Mouse (Mus musculus): ENCODE measurements at regions not wholly inside any gene's neighbourhood (a gene's known extent, or its start where the extent isn't known, plus 50 kb on each side); places are given as distances from the start of the nearest gene placed in this dataset.

DNA sequence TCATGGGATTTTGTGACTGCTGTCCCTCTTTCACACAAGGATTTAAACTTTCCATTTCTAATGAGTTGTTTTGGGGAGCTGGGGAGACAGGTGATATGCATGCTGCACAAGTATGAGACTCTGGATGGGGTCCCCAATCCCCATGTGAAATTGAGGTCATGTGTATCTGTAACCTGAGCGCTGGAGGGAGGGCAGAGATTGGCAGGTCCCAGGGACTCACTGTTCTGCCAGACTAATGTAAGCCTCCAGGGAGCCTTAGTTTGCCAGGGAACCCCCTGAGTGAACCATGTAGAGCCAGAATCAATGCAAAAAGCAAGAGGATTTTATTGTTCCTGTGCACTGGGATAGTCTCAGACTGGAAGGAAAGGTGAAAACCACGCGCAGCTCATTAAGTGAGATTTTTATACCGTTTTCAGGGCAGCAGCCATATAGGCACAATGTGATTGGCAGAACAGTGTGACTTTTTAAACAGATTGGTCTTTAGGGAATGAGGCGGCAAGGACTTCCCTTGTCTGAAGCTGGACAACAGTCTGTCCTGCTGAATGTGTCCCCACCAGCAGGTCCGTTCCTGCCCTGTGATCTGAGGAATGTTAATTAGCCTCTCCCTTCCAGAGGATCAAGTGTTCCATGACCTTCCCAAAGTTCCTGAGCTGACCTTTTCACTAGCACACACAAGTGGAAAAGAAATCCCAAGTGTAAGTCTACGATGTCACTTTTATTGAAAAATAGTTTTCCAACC, 59.9 kb upstream of the Oxgr1 start:
- DNase-seq = peak; percentile 67

DNA sequence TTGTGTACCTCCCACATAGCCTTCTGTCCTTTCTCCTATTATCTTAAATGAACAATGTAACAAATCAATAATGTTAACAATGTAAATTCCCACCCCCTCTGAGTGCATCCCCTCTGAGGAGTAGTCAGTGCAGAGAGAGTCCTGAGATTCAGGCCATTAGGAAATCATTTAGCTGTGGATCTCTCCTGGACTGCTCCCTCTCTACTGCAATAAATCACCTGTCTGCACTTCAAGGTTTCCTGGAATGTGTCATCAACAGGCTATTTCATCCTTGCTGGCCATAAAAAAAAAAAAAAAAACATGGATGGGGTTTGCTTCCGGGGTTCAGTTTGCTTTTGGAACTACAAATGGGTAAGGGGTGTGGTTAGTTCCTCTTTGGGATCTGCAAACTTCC, 60.5 kb upstream of the Oxgr1 start:
- DNase-seq = no peak

DNA sequence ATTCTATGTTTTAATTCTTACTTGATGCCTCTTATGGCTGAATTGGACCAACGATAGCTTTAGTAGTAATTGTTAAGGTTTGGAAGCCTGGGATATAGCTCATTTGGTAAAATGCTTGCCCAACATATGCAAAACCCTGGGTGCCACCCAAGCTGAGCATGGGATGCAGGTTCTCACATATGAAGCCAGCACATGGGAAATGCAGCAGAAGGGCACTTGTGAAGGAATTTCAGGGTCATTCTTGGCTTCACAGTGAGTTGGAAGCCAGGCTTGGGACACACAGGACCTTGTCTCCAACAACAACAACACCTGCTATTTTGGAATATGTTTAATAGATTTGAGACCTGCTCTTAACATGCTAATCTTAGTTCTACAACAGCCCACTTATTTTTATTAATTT, 67.6 kb upstream of the Oxgr1 start:
- no peak for DNase-seq

DNA sequence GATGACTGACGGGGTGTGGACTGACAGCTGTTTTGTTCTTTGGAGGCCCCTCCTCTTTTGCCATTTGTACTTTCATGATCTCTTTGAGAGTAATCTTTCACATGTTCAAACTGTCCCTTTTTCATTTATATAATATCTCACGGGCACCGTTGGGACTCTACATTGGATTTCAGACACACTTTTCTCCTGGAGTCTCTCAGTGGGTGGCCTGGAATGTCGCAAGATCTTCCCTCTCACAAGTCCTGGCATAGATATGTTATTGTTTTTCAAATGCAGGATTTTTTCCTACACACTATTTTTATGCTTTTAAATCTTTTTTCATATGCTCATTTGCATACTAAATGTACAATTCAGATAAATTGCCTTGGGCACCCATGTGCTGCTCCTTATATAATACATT, 71.1 kb upstream of the Oxgr1 start:
- no peak for DNase-seq

DNA sequence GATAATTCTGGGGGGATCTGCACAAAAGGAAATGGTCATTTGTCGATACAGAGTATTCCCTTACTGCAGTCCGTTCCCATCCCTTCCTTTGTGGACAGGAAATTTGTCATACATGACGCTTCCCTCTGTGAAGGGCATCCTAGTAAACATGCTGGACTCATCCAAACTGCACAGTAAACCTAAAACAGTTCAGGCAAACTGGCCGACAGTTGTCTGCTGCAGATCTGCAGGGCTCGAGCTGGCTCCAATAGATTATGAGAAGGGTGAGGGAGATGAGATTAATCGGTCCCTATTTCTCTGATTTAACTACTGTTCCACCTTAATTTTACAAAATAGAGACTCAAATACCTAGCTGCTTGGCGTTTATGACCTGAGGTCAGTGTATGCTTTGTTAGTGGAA, 76.3 kb upstream of the Oxgr1 start:
- DNase-seq = no peak

DNA sequence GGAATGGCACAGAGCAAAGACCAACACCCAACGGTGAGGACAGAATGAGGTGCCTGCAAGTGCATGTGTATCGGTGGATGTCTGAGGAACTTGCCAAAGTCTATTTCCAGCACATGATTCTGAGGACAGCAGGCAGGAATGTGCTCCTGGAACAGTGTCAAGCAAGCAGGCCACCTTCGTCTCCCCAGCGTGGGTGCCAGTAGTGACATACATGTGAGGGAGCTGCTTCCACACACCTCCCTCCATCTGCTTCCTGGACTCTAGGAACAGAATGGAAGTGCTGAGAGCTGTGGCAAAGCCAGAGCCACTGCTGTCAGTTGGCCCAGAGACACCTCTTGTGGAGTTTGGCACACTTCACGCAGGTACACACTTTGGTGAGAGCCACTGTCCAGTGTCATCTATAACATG, 76.9 kb upstream of the Oxgr1 start:
- no peak for DNase-seq

DNA sequence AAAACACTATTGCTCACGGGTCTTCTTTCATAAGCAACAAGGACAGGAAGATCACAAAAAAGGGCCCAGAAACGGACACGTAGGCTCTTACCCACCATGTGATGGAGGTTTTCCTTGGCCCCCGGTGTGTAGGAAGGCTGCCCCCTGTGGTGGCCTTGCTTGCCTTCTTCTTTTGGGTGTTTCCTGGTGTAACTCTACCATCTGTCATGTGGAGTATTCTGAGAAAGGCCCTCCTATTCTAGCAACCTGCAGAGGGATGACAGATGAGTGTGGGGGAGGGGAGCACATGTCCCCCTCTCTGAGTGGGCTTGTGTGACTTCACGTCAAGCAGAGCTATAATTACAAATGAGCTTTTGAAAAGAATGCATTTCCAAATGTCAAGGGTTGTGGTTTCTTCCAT, 77.3 kb upstream of the Oxgr1 start:
- no peak for DNase-seq

DNA sequence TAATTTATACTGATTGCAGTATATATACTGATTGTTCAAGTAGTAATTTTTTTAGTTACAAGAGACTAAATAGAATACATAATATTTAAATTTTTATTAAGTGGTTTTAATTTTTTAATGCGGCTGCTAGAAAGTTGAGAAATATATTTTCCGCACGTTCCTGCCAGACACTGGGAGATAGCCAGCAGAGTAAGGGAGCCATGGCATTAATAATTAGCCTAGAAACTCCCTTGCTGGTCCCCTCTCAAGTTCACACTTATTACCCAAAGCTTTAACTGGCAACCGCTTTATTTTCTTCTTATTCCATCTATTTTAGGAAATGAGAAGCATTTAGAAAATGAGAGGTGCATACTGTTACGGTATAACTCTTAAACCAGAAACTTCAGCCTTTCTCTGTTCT, 78.0 kb upstream of the Oxgr1 start:
- no peak for DNase-seq

DNA sequence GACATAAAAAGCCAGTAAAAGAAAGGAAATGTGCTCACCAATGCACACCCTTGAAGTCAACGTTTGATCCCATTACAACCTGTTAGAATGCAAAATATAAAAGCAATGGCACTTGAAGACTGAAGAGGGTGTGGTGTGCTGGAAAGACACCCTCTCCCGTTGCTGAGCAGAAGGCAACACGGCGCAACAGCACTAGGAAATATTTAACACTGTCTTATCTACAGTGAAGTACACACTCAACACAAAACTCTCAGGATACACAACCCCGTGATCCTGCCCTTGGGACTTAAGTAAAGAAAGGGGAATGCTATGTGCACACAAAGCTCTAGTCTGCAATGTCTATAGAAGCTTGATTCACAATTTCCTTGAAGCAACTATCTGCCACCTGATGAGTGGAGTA, 83.1 kb upstream of the Oxgr1 start:
- no peak for DNase-seq

DNA sequence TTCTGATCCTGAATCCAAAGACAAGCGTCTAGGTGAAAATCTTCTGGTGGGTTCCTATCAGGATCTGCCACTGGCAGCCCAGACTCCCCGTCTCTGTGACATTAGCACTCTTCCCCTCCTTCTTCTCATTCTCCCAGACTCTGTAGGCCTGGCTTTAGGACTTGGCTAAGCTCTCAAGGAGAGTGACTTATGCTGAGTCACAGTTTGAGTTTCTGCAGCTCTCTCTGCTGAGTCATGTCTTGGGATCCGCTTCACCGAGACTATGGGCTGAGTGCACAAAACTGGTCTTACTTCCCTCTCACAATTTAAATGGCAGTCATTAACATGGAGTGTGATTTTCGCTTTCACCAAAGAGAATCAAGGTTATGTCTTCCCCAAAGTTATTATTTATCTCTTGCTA, 85.2 kb upstream of the Oxgr1 start:
- DNase-seq = no peak

DNA sequence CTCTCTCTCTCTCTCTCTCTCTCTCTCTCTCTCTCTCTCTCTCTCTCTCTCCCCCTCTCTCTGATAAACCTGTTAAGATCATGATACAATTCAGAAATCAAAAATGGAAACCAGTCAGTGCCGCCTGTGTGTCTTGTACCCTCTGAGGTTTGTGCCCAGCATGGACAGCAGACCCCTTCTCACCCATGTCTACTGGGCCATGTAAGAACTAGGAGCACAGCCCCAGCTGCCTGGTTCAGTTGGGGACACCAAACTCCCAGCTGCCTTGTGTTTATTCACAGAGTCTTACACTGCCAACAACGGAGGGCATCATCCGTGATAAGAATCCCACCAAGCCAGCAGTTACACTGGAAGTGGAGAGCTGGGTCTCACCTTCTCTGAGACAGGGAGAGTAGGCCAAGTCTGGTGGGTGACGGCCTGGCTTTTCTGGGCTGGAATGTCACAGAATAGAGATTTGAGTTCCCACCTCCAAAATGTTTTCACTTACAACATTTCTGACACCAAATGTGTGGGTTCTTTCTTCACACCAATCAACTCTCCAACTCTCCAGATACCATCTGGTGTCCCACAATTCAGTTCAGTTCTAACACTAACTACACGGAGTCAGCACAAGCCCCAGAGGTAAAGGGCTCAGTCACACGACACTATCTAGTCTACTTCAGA, 92.2 kb upstream of the Oxgr1 start:
- DNase-seq = no peak

DNA sequence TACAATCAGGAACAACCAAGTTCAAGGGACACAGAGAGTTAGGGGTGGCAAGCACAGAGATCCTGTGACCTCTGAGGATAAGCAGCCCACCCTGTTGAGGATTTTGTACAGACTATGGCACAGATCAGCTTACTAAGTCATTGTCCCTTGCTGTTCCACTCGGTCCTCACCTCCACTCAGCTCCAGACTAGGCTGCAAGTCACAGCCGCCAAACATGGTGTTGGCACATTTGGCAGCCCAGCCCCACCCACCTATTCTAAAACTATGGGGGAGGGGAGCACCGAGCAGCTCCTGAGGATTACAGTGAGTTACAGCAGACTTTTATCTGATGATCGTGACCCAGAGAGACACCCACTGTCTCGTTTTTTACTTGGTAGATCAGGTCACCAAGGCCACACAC, 93.0 kb upstream of the Oxgr1 start:
- DNase-seq = no peak

DNA sequence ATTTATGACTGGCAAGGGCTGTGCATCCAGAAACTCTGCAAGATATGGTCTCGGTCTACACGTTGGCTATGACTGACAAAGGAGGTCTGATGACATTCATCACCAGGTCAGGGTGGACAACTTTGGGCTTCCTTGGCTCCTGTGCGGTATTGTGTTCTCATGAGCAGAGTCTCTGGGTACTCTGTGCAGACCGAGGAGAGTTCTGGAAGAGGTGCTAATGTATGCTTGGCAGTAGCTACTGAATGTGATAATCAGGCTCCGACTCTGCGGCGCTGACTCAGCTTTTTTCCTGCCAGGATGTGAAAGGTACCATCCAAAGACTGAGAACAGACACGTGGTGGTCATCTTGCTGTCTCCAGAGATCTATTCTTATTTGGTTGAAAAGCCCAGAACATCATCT, 94.5 kb upstream of the Oxgr1 start:
- DNase-seq = no peak

DNA sequence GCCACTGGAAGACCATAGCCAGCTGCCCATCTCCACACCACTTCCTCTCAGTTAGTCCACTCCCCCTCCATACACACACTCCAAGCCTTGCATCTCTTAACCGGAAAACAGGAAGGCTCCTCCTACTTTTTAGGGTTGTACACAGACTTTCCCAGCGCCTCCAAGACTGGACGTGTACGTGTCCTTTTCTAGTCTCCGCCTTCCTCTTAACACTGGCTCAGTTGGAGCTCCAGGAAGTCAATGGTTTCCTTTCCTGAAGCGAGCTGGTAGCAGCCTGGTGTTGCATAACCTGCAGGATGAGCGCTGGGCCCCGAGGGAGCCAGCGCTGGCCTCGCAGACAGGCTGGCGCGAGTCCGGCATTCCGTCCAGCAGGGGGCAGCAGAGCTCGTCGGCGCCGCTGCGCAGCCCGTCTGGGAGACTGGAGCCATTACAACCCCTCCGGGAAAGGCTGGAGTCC, 95.5 kb upstream of the Oxgr1 start:
- peak; percentile 92 for DNase-seq

DNA sequence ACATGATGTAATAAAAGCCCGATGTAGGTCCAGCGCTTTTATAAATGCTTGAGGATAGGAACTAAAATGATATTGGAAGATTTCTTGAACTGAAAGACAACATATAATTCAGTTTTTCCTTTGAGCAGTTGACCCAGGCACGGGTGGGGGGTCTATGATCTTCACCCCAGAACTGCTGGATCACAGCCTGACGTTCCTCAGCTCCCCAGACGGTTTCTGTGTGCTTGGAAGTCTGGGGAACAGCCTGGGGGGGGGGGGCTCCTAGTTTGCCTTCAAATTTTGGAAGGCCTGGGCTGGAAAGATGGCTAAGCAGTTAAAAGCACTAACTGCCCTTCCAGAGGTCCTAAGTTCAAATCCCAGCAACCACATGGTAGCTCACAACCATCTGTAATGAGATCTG, 96.3 kb upstream of the Oxgr1 start:
- no peak for DNase-seq

DNA sequence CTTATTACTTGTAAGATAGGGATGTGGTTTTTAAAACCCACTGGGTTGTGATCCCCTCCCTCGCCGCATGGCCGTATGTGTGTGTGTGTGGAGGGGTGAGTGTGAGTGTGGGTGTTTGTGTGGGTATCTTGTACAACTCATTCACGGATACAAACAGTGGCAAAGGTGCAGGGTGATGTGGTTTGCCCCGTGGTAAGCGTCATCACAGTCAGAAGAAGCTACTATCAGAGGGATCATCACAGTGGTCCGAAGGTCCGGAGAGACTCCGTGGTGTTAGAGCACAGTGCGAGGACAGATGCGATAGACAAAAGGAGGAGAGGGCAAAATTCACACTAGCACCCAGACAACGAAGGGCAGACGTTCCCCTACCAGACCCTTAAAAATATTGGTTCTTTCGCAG, 97.0 kb upstream of the Oxgr1 start:
- DNase-seq = no peak

DNA sequence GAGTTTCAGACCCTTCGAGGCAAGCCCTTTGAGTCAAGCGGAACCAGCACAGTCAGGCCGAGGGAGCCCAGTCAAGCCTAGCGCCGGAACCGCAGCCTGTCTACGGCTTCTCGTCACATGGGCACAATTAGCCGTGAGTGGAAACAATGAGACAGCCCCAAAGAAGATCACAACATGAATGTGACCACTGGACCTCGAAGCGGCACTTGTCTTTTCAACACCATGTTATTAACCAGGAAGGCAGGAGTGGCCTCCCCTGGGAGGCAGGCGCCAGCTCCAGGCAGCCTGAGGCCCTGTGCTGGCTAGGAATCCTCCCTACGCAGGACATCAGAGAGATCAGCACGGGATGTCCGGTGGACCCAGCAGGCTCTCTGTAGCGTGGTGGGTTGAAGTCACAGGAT, 97.4 kb upstream of the Oxgr1 start:
- no peak for DNase-seq

DNA sequence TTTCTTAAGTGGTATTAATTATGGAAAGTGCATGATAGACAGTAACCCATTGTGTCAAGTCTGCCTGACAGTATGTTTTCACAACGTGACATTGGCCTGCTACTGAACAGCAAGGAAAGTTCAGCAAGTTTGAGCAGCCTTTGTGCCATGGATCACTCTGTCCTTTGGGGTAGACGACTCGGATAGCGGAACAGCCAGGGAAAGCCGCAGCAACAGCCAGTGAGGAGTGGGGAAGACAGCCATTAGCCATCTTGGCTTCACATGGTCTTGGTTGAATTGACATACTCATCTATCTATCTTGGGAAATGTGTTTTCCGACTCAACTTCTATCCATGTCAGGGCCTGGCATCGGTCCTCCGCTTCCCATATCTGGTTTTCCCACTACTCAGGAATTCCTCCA, 98.0 kb upstream of the Oxgr1 start:
- no peak for DNase-seq

DNA sequence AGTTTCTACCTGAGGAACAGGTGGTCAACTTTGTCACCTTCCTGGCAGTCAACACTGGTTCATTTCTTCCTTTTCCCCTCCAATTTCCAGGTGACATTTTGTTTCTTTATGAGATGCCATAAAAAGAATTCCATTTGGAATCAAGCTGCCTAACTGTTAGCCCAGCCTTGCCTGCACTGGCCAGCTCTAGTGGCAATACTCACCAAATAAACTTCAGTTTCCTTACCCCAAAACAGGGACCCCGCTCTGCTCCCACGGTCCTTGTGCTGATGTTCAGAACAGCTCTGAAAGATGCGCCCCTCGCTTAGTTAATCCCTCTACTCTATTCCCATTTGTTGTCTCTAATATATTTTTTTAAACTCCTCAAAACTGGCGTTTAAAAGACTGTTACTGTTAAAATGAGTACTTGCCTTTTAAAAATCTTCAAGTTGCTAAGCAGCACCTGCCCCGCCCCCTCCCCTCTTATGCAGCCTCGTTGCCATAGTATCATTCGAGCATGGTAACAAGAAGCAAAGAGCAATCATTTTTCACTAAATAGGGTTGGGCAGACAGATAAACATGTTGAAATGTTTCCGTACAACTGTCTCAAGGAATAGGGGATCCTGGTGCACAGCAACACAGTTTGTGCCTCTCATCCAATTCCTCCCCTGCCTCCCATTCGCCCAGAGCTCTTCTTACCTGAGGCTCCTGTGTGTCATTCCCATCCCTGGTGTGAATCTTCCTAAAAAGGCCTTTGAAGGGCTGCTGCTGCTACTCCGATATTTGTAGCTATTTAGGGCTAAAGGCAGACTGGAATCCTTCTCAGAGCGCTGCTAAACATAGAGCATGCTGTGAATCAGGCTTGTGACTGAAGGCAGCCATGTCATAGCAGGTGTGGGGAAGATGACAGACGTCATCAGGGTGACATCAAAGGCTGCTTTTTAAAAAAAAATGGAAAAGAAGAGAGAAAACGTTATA, 98.8 kb upstream of the Oxgr1 start:
- no peak for DNase-seq

DNA sequence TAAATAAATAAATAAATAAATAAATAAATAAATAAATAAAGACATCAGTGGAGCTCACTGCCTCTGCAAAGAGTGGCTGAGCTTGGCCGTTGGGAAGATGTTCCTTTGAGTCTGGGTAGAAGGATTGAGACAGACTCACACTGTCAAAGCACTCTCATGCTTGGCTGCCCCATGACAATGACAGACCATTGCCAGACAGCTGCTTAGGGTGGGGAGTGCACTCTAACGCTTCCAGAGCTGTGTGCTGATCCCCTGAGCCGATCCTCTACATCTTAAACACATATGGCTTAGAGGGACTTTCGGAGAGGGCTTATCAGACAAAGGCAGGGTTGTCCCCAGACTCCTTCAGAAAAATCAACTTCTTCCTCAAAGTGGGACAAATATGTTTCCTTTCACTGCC, 100.0 kb upstream of the Oxgr1 start:
- DNase-seq = no peak

DNA sequence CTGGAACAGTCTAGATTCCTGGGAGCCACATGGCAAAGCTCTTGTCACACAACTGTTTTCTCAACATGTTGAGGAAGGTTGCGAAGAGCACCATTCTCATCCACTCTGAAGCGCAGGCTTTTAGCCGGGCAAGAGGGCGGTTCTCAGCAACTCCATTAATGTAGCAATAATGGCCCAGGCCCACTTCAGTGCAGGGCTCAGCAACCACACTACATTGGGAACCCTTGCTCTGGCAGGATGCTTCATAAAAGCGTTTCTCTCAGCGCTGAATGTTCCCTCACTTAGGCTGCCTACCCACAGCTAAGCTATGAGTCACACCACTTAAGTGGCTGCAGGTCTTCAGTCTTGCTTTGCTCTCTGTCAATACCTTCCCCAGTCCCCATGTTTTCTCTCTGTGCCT, 102.2 kb upstream of the Oxgr1 start:
- DNase-seq = no peak

DNA sequence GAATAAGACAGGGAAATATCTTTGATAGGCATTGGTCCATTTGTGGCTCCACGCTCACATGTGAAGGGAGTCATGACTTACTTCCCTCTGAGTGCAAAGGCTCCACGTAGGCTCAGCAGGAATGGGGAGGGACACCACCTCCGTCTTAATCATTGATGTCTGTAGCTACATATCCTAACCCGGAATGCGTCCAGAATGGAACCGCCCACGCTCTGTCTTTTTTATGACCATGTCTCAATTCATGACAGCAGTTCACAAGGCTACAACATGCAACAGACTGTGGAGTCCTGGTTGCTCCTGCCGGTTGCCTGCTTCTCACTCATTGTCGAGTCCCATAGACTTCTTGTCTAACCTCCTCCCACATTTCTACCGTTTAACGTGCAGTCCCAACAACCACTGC, 104.1 kb upstream of the Oxgr1 start:
- no peak for DNase-seq
